Mouse (Mus musculus) kidney, postnatal 10 days (tissue): Measurements from ENCODE around the gene Tspan10.

ENCODE experiments used
- DNase-seq: peaks from one replicate; pipeline ENCODE4 v3.0.0; 2021; ENCODE audit warnings: mixed read lengths

The Tspan10 gene

DNA sequence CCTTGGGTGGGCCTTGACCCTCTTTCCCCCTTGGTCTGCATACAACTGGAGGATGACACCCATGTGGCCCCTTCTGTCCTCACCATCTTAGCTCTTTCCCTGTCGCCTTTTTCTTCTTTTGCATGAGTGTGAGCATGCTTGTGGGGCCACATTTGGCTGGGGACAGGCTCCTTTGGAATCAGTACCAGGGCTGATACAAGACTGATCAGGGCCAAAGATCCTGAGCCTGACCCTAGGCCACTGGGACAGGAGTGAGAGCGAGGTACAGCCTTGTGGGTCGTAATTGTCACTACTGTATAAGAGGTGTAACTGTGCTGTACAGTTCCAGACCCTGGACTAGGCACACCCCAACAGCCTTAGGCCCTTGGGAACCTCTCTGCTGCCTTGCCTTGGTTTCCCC lies 51.5 kb downstream of the Tspan10 start:
- no peak for DNase-seq
